Comparison of ENCODE assay signal across 8 mouse cellular contexts in the genomic region with DNA sequence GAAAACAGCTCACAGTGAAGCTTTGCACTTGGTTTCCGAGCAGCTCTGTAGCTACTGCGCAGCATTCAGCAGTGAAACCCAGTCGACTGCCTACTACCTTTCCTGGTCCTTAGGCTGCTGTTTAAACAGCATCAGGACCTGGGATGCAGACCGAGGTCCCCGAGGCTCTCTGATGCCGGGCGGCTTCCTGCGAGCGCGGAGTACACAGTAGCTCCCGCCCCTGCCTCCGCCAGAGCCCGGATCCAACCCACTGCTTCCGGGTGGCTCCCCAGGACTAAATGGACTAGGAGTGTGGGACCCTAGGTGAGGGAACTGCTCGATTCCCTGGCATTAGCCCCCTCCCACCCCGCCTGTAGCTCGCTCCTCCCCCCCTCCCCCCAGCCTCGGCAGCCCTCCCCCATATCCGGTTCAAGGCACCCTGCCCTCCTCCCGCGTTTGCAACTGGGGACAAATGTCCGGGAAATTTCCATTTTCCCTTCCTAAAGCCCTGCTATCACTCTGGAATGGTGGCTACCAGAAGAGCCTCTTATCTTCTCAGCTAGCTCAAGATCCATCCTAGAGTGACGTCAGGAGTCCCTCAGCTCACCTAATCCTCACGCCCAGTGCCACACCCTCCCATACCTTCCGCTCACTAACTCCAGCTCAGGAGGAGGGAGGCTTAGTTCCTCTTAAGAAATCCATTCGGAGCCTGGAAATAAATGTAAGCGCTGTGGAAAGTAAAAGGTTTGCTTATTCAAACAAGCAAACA. TPM values are rescaled to one million over a fixed set of nuclear protein-coding genes. Genes with fewer than 3 reads are reported as not detected.
DNase-seq lines count a peak whose midpoint lies in the region; TF ChIP-seq lines count a peak whose summit lies in the region.

No protein-coding gene starts in this region.

- no peak for TF ChIP-seq CTCF in ES-Bruce4 (IDR thresholded peaks at IDR 0.05; ENCODE audit: low read depth, low read length)

- H3K27me3 ChIP-seq in ES-Bruce4 (ENCODE audit: control insufficient read depth, insufficient read depth, low read length, poor library complexity, severe bottlenecking) = no peaks in the 10 kb centered on the region
- peaks cover 21% of the 10 kb centered on the region for H3K27me3 ChIP-seq in forebrain, embryonic 10.5 days (ENCODE audit: poor library complexity, severe bottlenecking)

- TF ChIP-seq EP300 in ES-Bruce4 (IDR thresholded peaks at IDR 0.05; ENCODE audit: insufficient read depth, low read depth, low read length) = no peak

- peak overlapping the region; percentile 91 for H3K4me3 ChIP-seq in ES-Bruce4 (ENCODE audit: low read depth, low read length)
- H3K4me3 ChIP-seq in forebrain, embryonic 10.5 days = peak overlapping the region; percentile 82

- intact Hi-C loops in heart, postnatal 14 days (cut with DNase I) = loop anchor here (10.0 kb wide), 1 partner anchor 762 kb away; the partner anchor contains the start of gene Dync2li1

- DNase-seq in adrenal gland, postnatal 36 days = peak; percentile 67 to 76
- DNase-seq in forebrain, embryonic 10.5 days (ENCODE audit: extremely low spot score, low spot score) = peak; percentile 78
- peak; percentile 68 for DNase-seq in heart, postnatal 14 days
- peak; percentile 71 for DNase-seq in layer of hippocampus, adult 9-11 months
- peak; percentile 50 for DNase-seq in lung, postnatal 25 days (ENCODE audit: low spot score)
- peak; percentile 80 for DNase-seq in retina, postnatal 1 day
- DNase-seq in thymus, postnatal 36 days = peak; percentile 70 to 74

- peak overlapping the region; percentile 63 for H3K9ac ChIP-seq in ES-Bruce4 (ENCODE audit: low read depth, poor library complexity, severe bottlenecking)

- H3K36me3 ChIP-seq in ES-Bruce4 (ENCODE audit: control insufficient read depth, insufficient read depth, low read length, poor library complexity, severe bottlenecking) = no peaks in the 10 kb centered on the region
- no peaks in the 10 kb centered on the region for H3K36me3 ChIP-seq in forebrain, embryonic 10.5 days (replicated peaks)

- TF ChIP-seq POLR2A in ES-Bruce4 (IDR thresholded peaks at IDR 0.05; ENCODE audit: insufficient read depth, low read length) = no peak

- H3K4me1 ChIP-seq in ES-Bruce4 (ENCODE audit: control insufficient read depth, insufficient read depth, low read length) = peaks cover 9% of the 10 kb centered on the region
- H3K4me1 ChIP-seq in forebrain, embryonic 10.5 days = peaks cover 19% of the 10 kb centered on the region

- under 1% methylated on average over 26 of the region's 27 CpGs for WGBS in forebrain, embryonic 10.5 days

- H3K9me3 ChIP-seq in ES-Bruce4 (replicated peaks; ENCODE audit: control insufficient read depth, insufficient read depth, low read length, poor library complexity, severe bottlenecking) = no peaks in the 10 kb centered on the region
- no peaks in the 10 kb centered on the region for H3K9me3 ChIP-seq in forebrain, embryonic 10.5 days

- peak overlapping the region; percentile 76 for H3K27ac ChIP-seq in ES-Bruce4 (ENCODE audit: insufficient read depth, low read length)
- H3K27ac ChIP-seq in forebrain, embryonic 10.5 days = peak overlapping the region; percentile 94

RNA-seq across cellular contexts. Expression of gene Haao, which starts 14.5 kb away (rescaled TPM):
- 0.50 and 0.55 TPM in 2 replicates for polyA plus RNA-seq in ES-Bruce4 (2011; ENCODE audit: insufficient read depth, insufficient read length, low read depth, missing spikeins)
- total RNA-seq in adrenal gland, postnatal 36 days (2021) = under 1 TPM; 0.36 to 0.76 TPM
- 0.25 and 0.36 TPM in 2 replicates for polyA plus RNA-seq in forebrain, embryonic 10.5 days (2016; fragmentation: Nextera tagmentation; extraction: Ambion mirVana)
- not detected for total RNA-seq in heart, postnatal 14 days (2021)

Comparison
In these comparisons a context has a peak if more than half of its experiments do, and no peak if none do; other contexts are left out.
1. Peak in every context shown above with its lines: DNase-seq, H3K4me3 ChIP-seq and H3K27ac ChIP-seq.